Mouse (Mus musculus) erythroblast, embryonic 14.5 days (primary cell): ENCODE results near the gene Agap1. TPM values are rescaled to one million over a fixed set of nuclear protein-coding genes. Genes with fewer than 3 reads are reported as not detected.

Source experiments
- H3K27me3 ChIP-seq: 2 replicates; pipeline ENCODE4 v1.6.1; 2012; ENCODE audit warnings: inconsistent platforms; ENCODE audit not compliant: control insufficient read depth
- H3K36me3 ChIP-seq: 2 replicates; pipeline ENCODE4 v1.6.1; 2012; ENCODE audit warnings: mild to moderate bottlenecking, inconsistent platforms; ENCODE audit not compliant: control insufficient read depth
- H3K4me1 ChIP-seq: 2 replicates; pipeline ENCODE4 v1.6.1; 2012; ENCODE audit warnings: inconsistent platforms; ENCODE audit not compliant: control insufficient read depth
- H3K4me3 ChIP-seq: replicated peaks from 2 replicates; pipeline ENCODE3; 2012; ENCODE audit warnings: moderate library complexity, mild to moderate bottlenecking, inconsistent platforms
- H3K9me3 ChIP-seq: 2 replicates; pipeline ENCODE4 v1.6.1; 2012; ENCODE audit warnings: low read length, inconsistent platforms, mixed read lengths; ENCODE audit not compliant: control insufficient read depth
- GATA1 ChIP-seq: IDR thresholded peaks from 2 replicates; pipeline ENCODE4 v1.6.1; 2012; ENCODE audit warnings: low read length, inconsistent platforms, mixed read lengths
- TAL1 ChIP-seq: IDR thresholded peaks from 3 replicates; pipeline ENCODE4 v1.6.1; 2012; ENCODE audit warnings: low read length, inconsistent platforms, mixed read lengths
- polyA plus RNA-seq: library from polyadenylated mRNA; stranded (reverse); fragments of >175 nt; gene quantifications from 2 replicates; pipeline ENCODE4 v1.2.3, GENCODE M21; 2012

Agap1 gene
- polyA plus RNA-seq, 1 experiment: 0.09 TPM

DNA sequence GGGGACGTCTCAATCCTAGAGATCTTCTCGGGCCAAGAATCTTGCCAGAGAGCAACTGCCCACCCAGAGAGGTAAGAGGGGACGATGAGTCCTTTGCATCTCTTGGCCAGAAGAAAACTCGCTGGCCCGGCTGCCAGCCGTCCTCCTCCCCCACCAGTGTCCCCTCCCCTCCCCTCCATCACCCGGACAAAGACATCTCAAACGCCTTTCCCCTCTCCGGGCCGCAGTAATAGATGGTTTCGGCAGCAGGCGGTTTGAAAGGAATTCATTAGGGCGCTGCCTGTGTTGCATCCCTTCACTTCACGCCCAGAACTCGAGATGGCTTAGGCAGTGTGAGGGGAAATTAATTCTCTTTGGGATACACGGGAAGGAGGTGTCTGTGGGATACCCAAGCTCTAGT, 478.0 kb downstream of the Agap1 start:
- Histone ChIP-seq H3K27me3 (peaks cover 98% of the 10 kb centered on the region), H3K4me3 (no peak overlapping the region)

DNA sequence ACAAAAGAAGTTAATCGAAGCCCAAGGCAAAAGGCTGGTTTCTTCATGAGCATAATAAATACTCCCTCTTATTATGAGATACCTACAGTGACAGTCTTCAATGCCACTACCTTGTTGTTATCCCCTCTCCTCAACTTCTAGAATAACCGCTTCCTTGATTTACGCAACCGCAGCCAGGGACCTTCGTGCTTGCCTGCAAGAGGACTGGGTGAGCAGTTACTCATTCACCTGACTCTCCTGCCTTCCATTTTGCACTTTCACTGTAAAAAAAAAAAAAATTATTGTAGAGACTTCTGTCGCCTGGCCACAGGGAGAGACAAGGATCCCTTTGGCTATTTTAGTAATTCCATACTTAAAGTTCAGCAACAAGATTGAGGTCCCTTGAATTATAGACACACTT, 478.4 kb downstream of the Agap1 start:
- TF ChIP-seq GATA1: no peak
- TF ChIP-seq TAL1: no peak
- H3K4me3 ChIP-seq: no peak overlapping the region
- peaks cover 9% of the 10 kb centered on the region for H3K9me3 ChIP-seq
- H3K4me1 ChIP-seq: peaks cover 5% of the 10 kb centered on the region
- peaks cover 98% of the 10 kb centered on the region for H3K27me3 ChIP-seq
- H3K36me3 ChIP-seq: no peaks in the 10 kb centered on the region

More for the DNA sequence above, 478.0 kb downstream of the Agap1 start:
- TF ChIP-seq GATA1 (no peak), TAL1 (no peak)
- H3K9me3 ChIP-seq: peaks cover 9% of the 10 kb centered on the region
- no peaks in the 10 kb centered on the region for H3K36me3 ChIP-seq
- H3K4me1 ChIP-seq: peaks cover 5% of the 10 kb centered on the region

DNA sequence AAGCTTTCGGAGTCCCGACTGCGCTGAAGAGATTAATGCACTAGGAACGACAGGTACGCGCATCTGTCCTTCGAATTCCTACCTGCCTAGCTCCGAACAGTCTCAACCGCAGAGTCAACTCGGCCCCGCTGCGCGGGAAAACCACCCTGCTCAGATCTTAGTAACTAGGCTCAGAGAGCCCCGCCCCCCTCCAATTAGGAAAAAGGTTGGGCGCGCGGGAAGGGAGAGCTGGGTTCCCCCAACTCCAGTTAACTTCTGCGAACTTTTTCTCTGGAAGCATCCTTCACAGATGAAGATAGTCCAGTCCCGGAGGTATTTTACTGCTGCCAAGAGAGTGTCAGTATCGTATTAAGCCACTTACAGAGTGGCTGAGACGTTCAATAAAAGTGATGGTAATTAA, 479.2 kb downstream of the Agap1 start:
- TF ChIP-seq GATA1 (no peak), TAL1 (no peak)
- Histone ChIP-seq H3K4me1 (peaks cover 5% of the 10 kb centered on the region), H3K9me3 (peaks cover 9% of the 10 kb centered on the region), H3K36me3 (no peaks in the 10 kb centered on the region), H3K27me3 (peaks cover 95% of the 10 kb centered on the region), H3K4me3 (no peak overlapping the region)

DNA sequence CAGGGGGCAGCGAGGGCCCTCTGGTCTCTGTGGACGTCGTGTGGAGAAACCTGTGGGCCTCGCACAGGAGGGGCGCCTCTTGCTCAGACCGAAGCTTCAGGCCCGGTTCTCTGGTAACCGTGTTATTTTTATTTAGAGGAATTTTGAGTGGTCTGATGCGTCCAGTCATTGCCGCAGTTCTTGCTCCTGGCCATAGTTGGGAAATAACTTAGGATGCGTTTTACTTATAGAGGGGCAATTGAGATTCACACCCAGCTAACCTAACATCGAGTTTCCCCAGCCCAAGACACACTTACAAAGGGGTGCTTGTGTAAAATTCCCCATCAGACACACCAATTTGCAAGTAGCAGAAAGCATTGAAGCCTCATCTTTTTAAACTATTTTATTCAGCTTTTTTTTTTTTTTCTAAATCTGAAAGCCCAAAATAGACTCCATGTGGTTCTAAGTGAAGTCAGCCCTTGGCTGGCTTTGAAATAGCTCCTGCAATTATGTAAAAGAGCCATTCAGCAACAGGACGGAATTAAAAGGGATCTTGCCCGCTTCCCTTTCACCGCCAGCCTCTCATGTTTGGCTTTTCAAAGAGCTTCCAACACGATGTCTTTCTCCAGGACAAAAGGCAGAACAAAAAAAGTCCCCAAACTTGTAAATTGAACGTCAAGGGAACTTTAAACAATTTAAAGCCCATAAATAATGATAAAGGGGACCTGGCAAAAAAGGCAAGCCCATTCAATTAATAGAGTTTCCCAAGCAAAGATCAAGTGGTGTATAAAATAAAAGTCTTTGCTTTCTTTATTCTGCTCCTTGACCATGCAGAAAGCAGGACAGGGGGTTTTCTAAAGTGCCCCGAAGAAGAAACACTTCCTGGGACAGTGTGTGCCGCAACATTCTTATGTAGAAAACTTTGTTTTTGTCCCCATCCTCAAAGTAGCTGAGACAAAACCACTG, 480.0 kb downstream of the Agap1 start:
- Histone ChIP-seq H3K36me3 (no peaks in the 10 kb centered on the region), H3K9me3 (peaks cover 9% of the 10 kb centered on the region), H3K4me3 (no peak overlapping the region), H3K27me3 (peaks cover 95% of the 10 kb centered on the region), H3K4me1 (peaks cover 5% of the 10 kb centered on the region)
- no peak for TF ChIP-seq GATA1
- no peak for TF ChIP-seq TAL1

DNA sequence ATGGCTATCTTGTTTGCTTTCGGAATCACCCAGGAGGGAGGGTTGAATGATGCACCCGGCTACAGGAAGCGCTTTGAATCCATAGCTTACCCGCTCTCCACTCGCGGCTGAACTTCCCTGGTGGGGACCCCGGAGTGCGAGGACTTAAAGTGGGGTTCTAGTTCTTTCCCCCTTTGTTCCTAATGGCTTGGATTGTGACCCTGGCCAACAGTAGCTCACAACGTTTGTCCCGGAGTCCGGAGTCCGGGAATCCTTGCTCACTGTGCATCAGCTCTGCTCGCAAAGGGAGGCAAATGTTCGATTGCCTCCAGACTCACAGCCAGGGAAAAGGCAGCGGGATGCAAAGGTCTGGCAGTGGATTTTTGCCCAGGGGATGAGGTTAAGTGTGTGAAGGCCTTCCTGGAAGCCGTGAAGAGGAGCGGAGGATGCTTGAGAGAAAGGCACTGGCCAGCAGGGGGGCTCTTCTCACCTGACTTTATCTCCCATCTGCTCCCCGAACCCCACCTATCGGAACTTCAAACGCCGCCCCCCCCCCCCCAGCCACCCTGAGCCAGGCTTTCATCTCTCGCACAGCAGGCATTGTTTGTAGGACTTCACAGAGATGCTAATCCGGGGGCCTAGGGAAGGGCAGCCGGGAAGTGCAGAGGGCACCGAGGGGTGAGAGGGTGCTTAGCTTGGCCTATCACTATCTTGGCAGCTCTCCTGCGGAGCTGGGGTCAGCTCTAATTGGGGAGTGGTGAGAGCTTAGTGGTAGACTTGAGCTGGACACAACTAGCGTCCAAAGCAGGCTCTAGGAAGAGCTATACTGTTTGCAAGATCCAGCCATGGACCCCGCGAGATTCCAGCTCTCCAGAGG, 481.1 kb downstream of the Agap1 start:
- H3K9me3 ChIP-seq: peaks cover 12% of the 10 kb centered on the region

DNA sequence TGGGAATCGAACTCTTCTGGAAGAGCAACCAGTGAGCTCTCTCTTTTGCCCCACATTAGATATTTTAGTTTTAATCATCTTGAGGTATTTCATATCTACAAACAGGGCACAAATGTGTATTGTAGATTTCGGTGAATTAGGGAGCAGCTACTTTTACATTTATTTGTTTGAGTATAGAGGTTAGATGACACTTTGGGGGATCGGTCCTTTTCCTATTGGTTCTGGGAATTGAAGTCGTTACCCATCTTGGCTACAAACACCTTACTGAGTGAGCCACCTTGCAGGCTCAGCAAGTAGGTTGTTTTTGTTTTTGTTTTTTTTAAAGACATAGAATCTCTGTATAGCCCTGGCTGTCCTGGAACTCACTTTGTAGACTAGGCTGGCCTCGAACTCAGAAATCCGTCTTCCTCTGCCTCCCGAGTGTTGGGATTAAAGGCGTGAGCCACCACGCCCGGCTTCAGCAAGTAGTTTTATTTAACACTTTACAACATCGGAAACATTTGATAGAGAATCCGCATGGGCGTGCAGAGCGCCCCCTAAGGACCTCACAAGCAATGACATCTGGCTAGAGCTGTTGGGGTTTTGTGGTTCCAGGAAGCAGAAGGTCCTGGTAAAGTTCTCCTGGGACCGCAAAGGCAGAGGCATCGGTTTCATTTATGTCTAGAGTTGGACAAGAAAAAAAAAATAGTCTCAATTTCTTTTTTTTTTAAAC, 484.4 kb downstream of the Agap1 start:
- TF ChIP-seq GATA1: no peak
- TF ChIP-seq TAL1: no peak
- Histone ChIP-seq H3K4me1 (no peaks in the 10 kb centered on the region), H3K27me3 (peaks cover 95% of the 10 kb centered on the region), H3K4me3 (no peak overlapping the region), H3K36me3 (no peaks in the 10 kb centered on the region), H3K9me3 (peaks cover 3% of the 10 kb centered on the region; the same call in 1 of the 2 replicates)

More for the DNA sequence above, 481.1 kb downstream of the Agap1 start:
- Histone ChIP-seq H3K4me3 (no peak overlapping the region), H3K27me3 (peaks cover 95% of the 10 kb centered on the region), H3K36me3 (no peaks in the 10 kb centered on the region), H3K4me1 (peaks cover 5% of the 10 kb centered on the region)
- TF ChIP-seq TAL1: no peak
- TF ChIP-seq GATA1: no peak

DNA sequence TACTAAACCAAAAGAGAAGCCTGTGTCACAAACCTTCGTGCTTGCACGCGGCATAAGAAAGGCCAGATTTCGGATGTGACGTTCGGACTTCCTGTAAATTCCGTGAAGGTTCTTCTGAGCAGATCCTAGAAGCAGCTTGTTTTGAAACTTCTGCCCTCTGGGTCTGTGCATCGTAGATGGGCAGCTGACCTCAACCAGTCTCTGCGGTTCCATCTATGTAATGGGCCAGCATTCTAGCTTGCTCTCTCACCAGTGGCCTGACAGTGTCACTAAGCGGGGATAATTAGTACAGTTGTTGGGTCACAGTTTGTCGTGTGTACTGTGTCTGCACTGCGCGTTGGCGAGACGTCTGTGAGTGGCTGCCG, 485.0 kb downstream of the Agap1 start:
- no peaks in the 10 kb centered on the region for H3K36me3 ChIP-seq
- TF ChIP-seq TAL1: no peak
- no peak for TF ChIP-seq GATA1
- H3K27me3 ChIP-seq: peaks cover 95% of the 10 kb centered on the region
- H3K9me3 ChIP-seq: peaks cover 3% of the 10 kb centered on the region; the same call in 1 of the 2 replicates
- no peak overlapping the region for H3K4me3 ChIP-seq
- no peaks in the 10 kb centered on the region for H3K4me1 ChIP-seq

DNA sequence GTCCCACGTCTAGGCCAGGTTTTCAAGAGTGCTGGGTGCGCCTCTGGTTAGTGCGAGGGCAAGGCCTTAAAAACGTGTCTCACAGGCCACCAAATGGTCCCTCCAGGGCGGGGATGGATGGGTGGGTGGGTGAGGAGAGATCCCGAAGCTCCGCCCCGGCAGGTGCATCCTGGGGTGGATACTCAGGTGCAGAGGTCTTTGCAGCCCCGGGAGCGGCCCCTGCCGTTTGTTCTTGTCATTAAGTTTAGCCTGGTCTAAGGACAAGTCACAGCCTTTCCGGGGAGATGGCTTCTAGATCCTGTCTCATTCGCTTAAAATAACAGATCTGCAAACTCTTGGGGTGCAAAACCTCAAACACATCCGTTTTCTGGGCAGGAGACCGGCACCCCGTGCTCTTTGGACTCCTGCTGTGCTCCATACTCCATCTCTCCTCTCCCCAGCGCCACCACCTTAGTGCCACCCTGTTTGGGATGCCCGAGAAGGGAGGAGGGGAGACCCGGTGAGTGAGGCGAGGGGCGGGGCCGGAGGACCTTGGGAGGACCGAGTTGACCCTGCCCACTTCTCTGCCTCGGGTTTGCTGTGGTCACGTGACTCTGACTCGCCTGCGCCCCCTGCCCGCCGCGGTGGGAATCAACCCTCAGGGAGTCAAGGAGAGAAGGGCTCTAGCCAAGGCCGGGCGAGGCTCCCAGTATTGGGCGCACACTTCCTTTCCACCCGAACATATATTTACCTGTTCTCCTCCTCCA, 485.5 kb downstream of the Agap1 start:
- Histone ChIP-seq H3K4me1 (no peaks in the 10 kb centered on the region), H3K4me3 (no peak overlapping the region), H3K9me3 (peaks cover 3% of the 10 kb centered on the region; the same call in 1 of the 2 replicates), H3K36me3 (no peaks in the 10 kb centered on the region), H3K27me3 (peaks cover 90% of the 10 kb centered on the region)
- TF ChIP-seq TAL1 (no peak), GATA1 (no peak)
